Mouse (Mus musculus): Measurements from ENCODE around the gene Cadm2. TPM values are rescaled to one million over a fixed set of nuclear protein-coding genes. Genes with fewer than 3 reads are reported as not detected.

Gene Cadm2
- polyA plus RNA-seq, 1 experiment from 2014 or later = 0.20 TPM

DNA sequence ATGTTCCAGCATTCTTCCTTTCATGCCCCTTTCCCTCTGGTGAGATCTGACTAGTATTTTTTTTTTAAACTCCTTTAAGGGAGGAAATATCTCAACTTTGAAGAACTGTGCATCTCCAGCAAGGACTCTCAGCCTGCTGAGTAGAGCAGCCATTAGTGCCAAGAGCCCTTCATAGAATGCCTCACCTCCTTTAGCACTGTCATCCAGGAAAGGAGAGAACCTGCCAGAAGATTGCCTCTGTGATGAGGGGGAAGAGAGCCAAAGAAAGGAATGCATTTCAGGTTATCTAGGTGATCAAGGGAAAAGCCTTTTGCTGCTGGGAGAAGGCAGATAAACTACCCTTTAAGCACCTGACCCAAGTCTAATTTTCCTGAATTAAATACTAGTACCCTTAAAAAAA lies 943.5 kb downstream of the Cadm2 start:
- ATAC-seq (replicated peaks; ENCODE audit: insufficient number of reproducible peaks, insufficient read depth, low FRiP score, low read depth) = no peak
- no peak overlapping the region for H3K4me2 ChIP-seq

GRCm38 (mm10) chr16:66651013-66651362 lies 969.7 kb downstream of the Cadm2 start:
- Histone ChIP-seq H3K27me3 (no peaks in the 10 kb centered on the region), H3K27ac (no peak overlapping the region), H3K9ac (no peak overlapping the region), H3K4me2 (no peak overlapping the region), H3K4me3 (no peak overlapping the region), H3K36me3 (no peaks in the 10 kb centered on the region), H3K4me1 (replicated peaks) (no peaks in the 10 kb centered on the region), H3K9me3 (replicated peaks) (no peaks in the 10 kb centered on the region)
- no peak for ATAC-seq (replicated peaks; ENCODE audit: insufficient number of reproducible peaks, insufficient read depth, low FRiP score, low read depth)
- 58% methylated on average over 1 of the region's 1 CpGs for WGBS

More for the DNA sequence above, 943.5 kb downstream of the Cadm2 start:
- Histone ChIP-seq H3K9me3 (replicated peaks) (no peaks in the 10 kb centered on the region), H3K4me1 (replicated peaks) (no peaks in the 10 kb centered on the region), H3K36me3 (no peaks in the 10 kb centered on the region), H3K4me3 (no peak overlapping the region), H3K27ac (no peak overlapping the region), H3K9ac (no peak overlapping the region), H3K27me3 (no peaks in the 10 kb centered on the region)

- H3K27ac ChIP-seq = no peak overlapping the region
- no peaks in the 10 kb centered on the region for H3K36me3 ChIP-seq
- H3K4me1 ChIP-seq (replicated peaks) = no peaks in the 10 kb centered on the region
- H3K9me3 ChIP-seq (replicated peaks) = no peaks in the 10 kb centered on the region
- no peak overlapping the region for H3K9ac ChIP-seq
- WGBS = 79% methylated on average over 11 of the region's 11 CpGs
- no peaks in the 10 kb centered on the region for H3K27me3 ChIP-seq
- no peak overlapping the region for H3K4me3 ChIP-seq
- no peak for ATAC-seq (replicated peaks; ENCODE audit: insufficient number of reproducible peaks, insufficient read depth, low FRiP score, low read depth)
- H3K4me2 ChIP-seq = no peak overlapping the region
These were observed 970.2 kb downstream of the Cadm2 start for GRCm38 (mm10) chr16:66650348-66651012.

GRCm38 (mm10) chr16:66647798-66648197 lies 972.9 kb downstream of the Cadm2 start:
- WGBS = 95% methylated on average over 4 of the region's 4 CpGs
- Histone ChIP-seq H3K9ac (no peak overlapping the region), H3K36me3 (no peaks in the 10 kb centered on the region), H3K9me3 (replicated peaks) (no peaks in the 10 kb centered on the region), H3K4me2 (no peak overlapping the region), H3K27ac (no peak overlapping the region), H3K27me3 (no peaks in the 10 kb centered on the region), H3K4me3 (no peak overlapping the region), H3K4me1 (replicated peaks) (no peaks in the 10 kb centered on the region)
- ATAC-seq (replicated peaks; ENCODE audit: insufficient number of reproducible peaks, insufficient read depth, low FRiP score, low read depth) = no peak

DNA sequence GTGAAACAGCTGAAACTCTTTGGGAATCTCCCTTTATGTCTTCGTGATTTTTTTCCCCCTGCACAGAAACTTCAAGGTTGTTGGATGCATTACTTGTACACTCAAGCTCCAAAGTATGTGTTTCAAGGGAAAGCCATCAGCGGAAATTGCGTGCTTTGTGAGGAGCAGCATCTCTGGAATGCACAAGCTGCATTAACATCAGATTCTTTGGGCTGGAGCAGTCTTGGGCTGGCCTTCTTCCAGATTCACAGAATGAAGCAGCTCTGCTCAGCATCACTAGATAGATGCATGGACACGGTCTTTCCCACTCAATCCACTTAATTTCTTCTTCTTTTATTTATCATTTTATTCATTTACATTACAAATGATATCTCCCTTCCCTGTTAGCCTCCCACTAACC lies 977.1 kb downstream of the Cadm2 start:
- Histone ChIP-seq H3K9me3 (replicated peaks) (no peaks in the 10 kb centered on the region), H3K4me3 (no peak overlapping the region), H3K27ac (no peak overlapping the region), H3K9ac (no peak overlapping the region), H3K36me3 (no peaks in the 10 kb centered on the region), H3K4me1 (replicated peaks) (no peaks in the 10 kb centered on the region), H3K4me2 (no peak overlapping the region), H3K27me3 (no peaks in the 10 kb centered on the region)
- ATAC-seq (replicated peaks; ENCODE audit: insufficient number of reproducible peaks, insufficient read depth, low FRiP score, low read depth) = no peak
- 45% methylated on average over 4 of the region's 4 CpGs for WGBS

DNA sequence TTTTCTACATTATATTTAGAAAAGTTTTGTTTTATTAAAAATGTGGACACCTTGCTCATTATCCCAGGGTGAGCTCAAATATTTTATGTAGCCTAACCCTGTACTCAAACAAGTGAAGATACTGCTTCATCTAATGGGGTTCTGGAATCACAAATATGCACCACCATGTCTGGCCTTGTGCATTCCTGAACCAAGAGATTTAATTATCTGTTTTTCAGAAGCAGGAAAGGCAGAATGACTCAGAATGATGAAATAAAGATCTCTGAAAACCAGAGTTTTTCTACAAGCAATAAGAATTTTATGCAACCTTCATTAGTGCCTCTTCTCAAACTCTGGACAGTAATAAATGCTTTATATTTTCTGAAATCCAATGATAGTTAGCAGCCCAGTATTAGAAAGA lies 993.2 kb downstream of the Cadm2 start:
- H3K27me3 ChIP-seq = no peaks in the 10 kb centered on the region
- no peaks in the 10 kb centered on the region for H3K9me3 ChIP-seq (replicated peaks)
- H3K4me1 ChIP-seq (replicated peaks) = no peaks in the 10 kb centered on the region
- no peaks in the 10 kb centered on the region for H3K36me3 ChIP-seq
- H3K4me3 ChIP-seq = no peak overlapping the region
- no peak for ATAC-seq (replicated peaks; ENCODE audit: insufficient number of reproducible peaks, insufficient read depth, low FRiP score, low read depth)
- no peak overlapping the region for H3K27ac ChIP-seq
- no peak overlapping the region for H3K9ac ChIP-seq
- H3K4me2 ChIP-seq = no peak overlapping the region

DNA sequence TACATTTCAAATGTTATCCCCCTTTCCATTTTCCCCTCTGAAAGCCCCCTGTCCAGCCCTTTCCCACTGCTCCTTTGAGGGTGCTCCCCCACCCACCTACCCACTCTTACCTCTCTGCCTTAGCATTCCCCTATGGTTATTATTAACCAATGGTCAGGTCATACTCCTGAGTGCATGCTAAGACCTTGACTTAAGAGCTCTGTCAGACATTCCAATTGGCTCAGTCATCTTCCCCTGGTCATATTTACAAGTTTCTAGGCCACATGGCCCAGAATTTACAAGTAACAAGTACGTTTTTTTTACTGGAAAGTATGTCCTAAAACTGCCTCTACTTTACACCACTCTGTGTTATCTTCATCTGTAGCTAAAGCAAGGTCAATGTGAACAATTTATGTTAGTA lies 998.3 kb downstream of the Cadm2 start:
- H3K9me3 ChIP-seq (replicated peaks) = no peaks in the 10 kb centered on the region
- no peak overlapping the region for H3K4me3 ChIP-seq
- no peaks in the 10 kb centered on the region for H3K4me1 ChIP-seq (replicated peaks)
- WGBS = 26% methylated on average over 1 of the region's 1 CpGs
- H3K9ac ChIP-seq = no peak overlapping the region
- H3K36me3 ChIP-seq = no peaks in the 10 kb centered on the region
- no peak overlapping the region for H3K4me2 ChIP-seq
- H3K27me3 ChIP-seq = no peaks in the 10 kb centered on the region
- ATAC-seq (replicated peaks; ENCODE audit: insufficient number of reproducible peaks, insufficient read depth, low FRiP score, low read depth) = no peak
- no peak overlapping the region for H3K27ac ChIP-seq

DNA sequence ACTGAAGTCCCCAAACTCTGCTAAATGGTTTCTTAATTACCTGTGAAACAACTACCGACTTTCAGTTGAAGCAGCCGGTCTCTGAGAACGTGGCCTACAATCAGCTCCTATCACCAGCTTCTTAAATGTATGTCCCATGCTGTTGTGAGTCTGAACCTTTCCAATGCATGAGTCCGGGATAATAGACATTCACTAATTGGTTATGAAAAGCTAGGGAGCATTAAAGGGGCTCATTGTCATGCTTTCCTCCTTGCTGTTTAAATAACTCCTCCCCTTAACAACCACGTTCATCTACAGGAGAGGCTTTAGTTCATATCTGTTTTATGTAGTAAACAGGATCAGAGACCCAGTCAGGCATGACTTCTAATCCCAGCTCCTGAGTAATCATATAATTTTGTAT lies 1008.1 kb downstream of the Cadm2 start:
- no peak overlapping the region for H3K9ac ChIP-seq
- 81% methylated on average over 5 of the region's 5 CpGs for WGBS
- no peak overlapping the region for H3K4me2 ChIP-seq
- H3K36me3 ChIP-seq = no peaks in the 10 kb centered on the region
- ATAC-seq (replicated peaks; ENCODE audit: insufficient number of reproducible peaks, insufficient read depth, low FRiP score, low read depth) = no peak
- H3K27me3 ChIP-seq = no peaks in the 10 kb centered on the region
- H3K4me1 ChIP-seq (replicated peaks) = no peaks in the 10 kb centered on the region
- no peaks in the 10 kb centered on the region for H3K9me3 ChIP-seq (replicated peaks)
- H3K4me3 ChIP-seq = no peak overlapping the region
- no peak overlapping the region for H3K27ac ChIP-seq

All from heart, embryonic 15.5 days (tissue).